Mouse (Mus musculus) right cerebral cortex, postnatal 36 days (tissue): ENCODE measurements around the gene Olfr1404.
"Not testable (repeated sequence)": the region's sequence is repeated elsewhere in the genome, so short reads cannot be mapped to it uniquely, and the experiment has no call there.

ENCODE experiments used
- DNase-seq, 2 experiments: peaks; one replicate each; pipeline ENCODE4 v3.0.0; 2022; ENCODE audit warnings: low spot score in 2 of 2, mixed read lengths in 1 of 2

Gene Olfr1404

DNA sequence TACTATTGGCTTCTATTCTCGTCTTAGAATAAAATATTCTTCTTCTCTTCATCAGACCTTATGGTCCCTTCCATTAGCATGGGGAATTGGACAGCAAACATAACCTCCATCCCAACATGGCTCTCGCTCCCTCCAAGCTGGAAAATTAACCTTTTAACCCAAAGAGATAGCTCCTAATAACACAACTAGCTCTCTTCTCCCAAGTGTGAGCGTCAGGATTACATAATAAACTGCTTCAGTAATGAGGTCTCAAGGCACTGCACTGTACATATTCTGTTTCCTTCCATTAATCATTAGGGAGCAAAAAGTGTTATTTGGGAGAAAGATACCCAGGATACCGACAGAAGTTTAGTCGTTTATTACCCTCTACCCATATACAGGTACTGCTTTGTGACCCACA, at the start of gene Olfr1404:
Gene Olfr1404, plus strand, starts transcription at position 301 of the 400 bp plus-strand sequence.
- DNase-seq = no peak

DNA sequence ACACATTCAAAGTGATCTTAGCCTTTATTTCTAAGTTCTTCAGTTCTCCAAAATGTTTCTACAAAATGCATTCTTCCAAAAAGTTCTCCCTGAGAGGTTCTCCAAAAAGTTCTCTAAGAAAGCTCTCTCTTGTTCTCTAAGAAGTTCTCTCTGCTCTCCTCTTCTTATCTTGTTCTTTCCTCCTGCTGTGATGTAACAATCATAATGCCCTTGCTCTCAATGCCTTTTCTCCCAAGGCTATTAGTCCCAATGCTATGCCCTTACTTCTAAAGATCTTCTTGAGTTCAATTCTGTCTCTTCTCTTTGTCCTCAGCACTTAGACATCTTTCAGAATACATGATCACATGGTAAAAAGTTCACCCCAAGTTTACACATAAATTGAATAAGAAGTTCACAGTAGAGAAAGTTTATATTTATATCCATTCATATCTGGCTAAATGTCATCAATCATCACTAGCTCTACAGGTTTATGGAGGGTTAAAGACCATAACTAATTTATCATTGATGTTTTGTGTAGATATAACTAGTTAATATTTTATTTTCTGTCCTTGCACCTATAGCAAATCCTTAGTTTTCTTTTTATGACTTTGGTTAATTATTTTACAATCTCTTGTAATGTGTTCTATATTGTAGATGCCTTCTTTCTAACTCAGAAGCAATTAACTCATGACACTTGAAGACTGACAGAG, 37.9 kb upstream of the Olfr1404 start:
- DNase-seq = no peak

DNA sequence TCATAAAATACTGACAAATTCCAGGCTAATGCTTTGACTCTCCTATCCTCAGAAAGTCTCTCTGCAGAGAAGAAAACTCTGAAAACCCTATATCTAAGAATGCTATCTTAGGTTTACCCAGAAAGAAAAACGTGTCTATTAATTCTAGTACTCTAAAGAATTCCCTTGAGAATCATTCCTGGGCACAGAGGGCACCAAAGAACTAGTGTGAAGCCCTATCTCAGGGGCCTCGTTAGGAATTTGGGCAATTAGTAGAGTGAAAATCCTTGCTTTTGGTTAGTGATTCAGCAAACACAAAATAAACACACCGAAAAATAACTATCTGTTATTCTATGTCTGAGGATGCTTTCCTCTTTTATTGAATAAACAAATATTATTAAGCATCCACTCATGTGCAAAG, 21.7 kb upstream of the Olfr1404 start, which contains the start of gene Olfr1406:
Gene Olfr1406, minus strand, starts transcription at position 101 of the 400 bp plus-strand sequence.
- DNase-seq = no peak

- DNase-seq = no peak
Measured at GRCm38 (mm10) chr1:173192059-173192458, 20.1 kb upstream of the Olfr1404 start.

DNA sequence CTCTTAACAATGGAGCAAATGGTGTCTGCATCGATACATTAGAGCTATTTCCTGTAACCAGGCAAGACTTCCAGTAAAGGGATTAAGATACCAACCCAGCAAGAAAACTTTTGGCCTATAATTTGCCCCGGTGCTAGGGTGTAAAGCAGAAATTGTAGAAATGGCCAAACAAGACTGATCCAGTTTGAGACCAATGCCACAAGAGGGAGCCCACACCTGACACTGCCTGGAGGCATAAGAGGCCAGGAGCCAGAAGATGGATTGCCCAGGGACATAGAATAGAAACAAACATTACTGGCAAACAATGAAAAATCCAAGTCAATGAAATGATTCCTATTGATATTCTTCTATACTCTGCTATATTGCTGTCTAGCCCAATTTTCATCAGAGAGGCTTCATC, 15.8 kb upstream of the Olfr1404 start:
- no peak for DNase-seq

- no peak for DNase-seq
Measured at GRCm38 (mm10) chr1:173197508-173197907, 14.7 kb upstream of the Olfr1404 start, which contains the start of gene Olfr218. Gene Olfr218, plus strand, starts transcription at chr1:173197808.

DNA sequence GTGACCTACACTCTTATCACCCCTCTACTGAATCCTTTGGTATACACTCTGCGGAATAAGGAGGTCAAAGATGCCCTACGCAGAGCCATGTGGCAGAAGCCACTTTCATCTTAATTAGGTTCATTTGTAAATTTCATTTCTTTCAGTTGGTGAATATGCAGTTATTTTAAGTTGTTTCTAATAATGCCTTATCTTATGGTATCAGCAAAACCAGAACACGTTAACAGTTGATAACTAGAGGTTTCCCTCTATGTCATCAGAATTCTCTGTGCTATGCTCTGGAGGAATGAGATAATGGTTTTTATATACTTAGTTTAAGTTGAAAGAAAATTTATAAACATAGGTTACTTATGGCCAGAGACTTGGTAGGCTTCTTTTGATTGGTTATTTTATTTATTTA, 4.3 kb downstream of the Olfr1404 start:
- no peak for DNase-seq

DNA sequence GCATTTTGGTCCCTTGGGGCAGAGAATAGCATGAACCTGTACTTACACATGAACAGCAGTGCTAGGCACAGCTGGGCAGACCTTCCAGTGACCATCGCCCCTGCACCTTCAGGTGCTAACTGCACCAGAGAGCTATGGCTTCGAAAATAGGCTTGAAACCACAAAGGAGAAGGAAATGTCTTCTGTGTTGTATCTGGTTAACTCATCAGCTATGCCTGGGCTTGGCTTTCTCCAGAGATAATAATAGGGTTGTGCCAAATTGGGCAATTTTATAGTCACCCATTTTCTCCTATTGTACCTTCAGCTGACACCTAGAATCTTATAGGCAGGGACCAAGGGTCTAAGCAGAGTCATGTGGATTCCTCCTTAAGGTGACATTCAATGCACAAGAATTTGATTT, 14.9 kb downstream of the Olfr1404 start, which contains the start of gene Fcer1a:
Gene Fcer1a, minus strand, starts transcription at position 134 of the 400 bp plus-strand sequence.
- DNase-seq = no peak

DNA sequence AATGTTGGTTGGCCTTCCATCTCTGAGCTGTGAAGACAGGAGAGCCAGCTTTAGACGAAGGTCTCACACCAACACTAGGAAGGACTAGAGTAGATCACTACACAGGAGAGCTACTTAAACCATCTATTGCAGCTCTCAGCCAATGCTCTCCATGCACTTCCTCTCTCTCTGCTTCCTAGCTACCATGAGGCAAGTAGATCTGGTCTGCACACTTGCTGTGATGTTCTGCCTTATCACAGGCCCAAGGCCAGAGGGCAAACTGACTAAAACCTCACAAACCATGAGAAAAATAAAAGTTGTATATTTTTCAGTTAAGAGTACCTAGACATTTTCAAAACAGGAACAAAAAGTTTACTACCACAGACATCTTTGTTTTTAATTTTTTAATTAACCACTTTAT, 24.8 kb downstream of the Olfr1404 start:
- not testable (repeated sequence) for DNase-seq

GRCm38 (mm10) chr1:173249888-173250287, 37.7 kb downstream of the Olfr1404 start:
- DNase-seq = no peak

GRCm38 (mm10) chr1:173265701-173266100, 53.5 kb downstream of the Olfr1404 start, which contains the start of gene Olfr418:
Gene Olfr418, plus strand, starts transcription at chr1:173266001.
- no peak for DNase-seq
